Mouse (Mus musculus) ES-Bruce4 (cell line): ENCODE measurements around the gene Phactr1. TPM values are rescaled to one million over a fixed set of nuclear protein-coding genes. Genes with fewer than 3 reads are reported as not detected.

Experiments
- H3K27ac ChIP-seq: 2 replicates; pipeline ENCODE4 v1.5.1; 2012; ENCODE audit warnings: low read length, inconsistent platforms; ENCODE audit not compliant: insufficient read depth
- H3K27me3 ChIP-seq: 2 replicates; pipeline ENCODE4 v1.6.1; 2012; ENCODE audit warnings: mild to moderate bottlenecking, low read length, inconsistent platforms; ENCODE audit not compliant: control insufficient read depth, poor library complexity, insufficient read depth, severe bottlenecking
- H3K36me3 ChIP-seq: 2 replicates; pipeline ENCODE4 v1.6.1; 2012; ENCODE audit warnings: inconsistent platforms, mild to moderate bottlenecking, low read length, moderate library complexity; ENCODE audit not compliant: control insufficient read depth, poor library complexity, insufficient read depth, severe bottlenecking
- H3K4me1 ChIP-seq: one replicate; pipeline ENCODE4 v1.8.1; 2011; ENCODE audit warnings: low read length; ENCODE audit not compliant: control insufficient read depth, insufficient read depth
- H3K4me3 ChIP-seq: 2 replicates; pipeline ENCODE4 v1.5.1; 2011; ENCODE audit warnings: low read depth, mild to moderate bottlenecking, low read length
- H3K9ac ChIP-seq: 2 replicates; pipeline ENCODE4 v1.6.1; 2012; ENCODE audit warnings: low read depth, mild to moderate bottlenecking, inconsistent platforms; ENCODE audit not compliant: poor library complexity, severe bottlenecking
- H3K9me3 ChIP-seq: replicated peaks from 2 replicates; pipeline ENCODE4 v1.6.1; 2012; ENCODE audit warnings: mild to moderate bottlenecking, low read length, inconsistent platforms; ENCODE audit not compliant: control insufficient read depth, poor library complexity, insufficient read depth, severe bottlenecking
- CTCF ChIP-seq: IDR thresholded peaks from one replicate; pipeline ENCODE4 v1.8.1; 2011; ENCODE audit warnings: low read depth, low read length
- EP300 ChIP-seq: IDR thresholded peaks from 2 replicates; pipeline ENCODE4 v1.6.1; 2011; ENCODE audit warnings: low read depth, low read length; ENCODE audit not compliant: insufficient read depth
- POLR2A ChIP-seq: IDR thresholded peaks from one replicate; pipeline ENCODE4 v1.8.1; 2011; ENCODE audit warnings: low read length; ENCODE audit not compliant: insufficient read depth
- polyA plus RNA-seq: library from polyadenylated mRNA; stranded (reverse); fragments of >200 nt; gene quantifications from 2 replicates; pipeline ENCODE4 v1.2.4, GENCODE M21; 2011; ENCODE audit warnings: low read depth; ENCODE audit not compliant: missing spikeins, insufficient read depth, insufficient read length

Phactr1 gene
- polyA plus RNA-seq, 1 experiment: 0.96 TPM

- TF ChIP-seq CTCF (no peak), EP300 (no peak), POLR2A (no peak)
- Histone ChIP-seq H3K27me3 (no peaks in the 10 kb centered on the region; the same call in 1 of the 2 replicates), H3K9ac (no peak overlapping the region), H3K4me1 (no peaks in the 10 kb centered on the region), H3K4me3 (no peak overlapping the region), H3K9me3 (no peaks in the 10 kb centered on the region), H3K27ac (no peak overlapping the region), H3K36me3 (no peaks in the 10 kb centered on the region)
These were observed 207.3 kb downstream of the Phactr1 start for GRCm38 (mm10) chr13:42887701-42888100.

GRCm38 (mm10) chr13:42889516-42890474 lies 209.4 kb downstream of the Phactr1 start:
- H3K36me3 ChIP-seq: no peaks in the 10 kb centered on the region
- no peak overlapping the region for H3K4me3 ChIP-seq
- H3K9ac ChIP-seq: no peak overlapping the region
- TF ChIP-seq POLR2A (no peak), CTCF (no peak), EP300 (no peak)
- no peaks in the 10 kb centered on the region; the same call in 1 of the 2 replicates for H3K27me3 ChIP-seq
- no peaks in the 10 kb centered on the region for H3K4me1 ChIP-seq
- H3K9me3 ChIP-seq: no peaks in the 10 kb centered on the region
- no peak overlapping the region for H3K27ac ChIP-seq

GRCm38 (mm10) chr13:42890651-42891050 lies 210.2 kb downstream of the Phactr1 start:
- no peaks in the 10 kb centered on the region for H3K9me3 ChIP-seq
- no peaks in the 10 kb centered on the region; the same call in 1 of the 2 replicates for H3K27me3 ChIP-seq
- H3K9ac ChIP-seq: no peak overlapping the region
- TF ChIP-seq POLR2A (no peak), EP300 (no peak), CTCF (no peak)
- H3K4me1 ChIP-seq: no peaks in the 10 kb centered on the region
- no peaks in the 10 kb centered on the region for H3K36me3 ChIP-seq
- H3K4me3 ChIP-seq: no peak overlapping the region
- no peak overlapping the region for H3K27ac ChIP-seq

- Histone ChIP-seq H3K9ac (no peak overlapping the region), H3K27ac (no peak overlapping the region), H3K27me3 (no peaks in the 10 kb centered on the region; the same call in 1 of the 2 replicates), H3K4me1 (no peaks in the 10 kb centered on the region), H3K36me3 (no peaks in the 10 kb centered on the region), H3K4me3 (no peak overlapping the region), H3K9me3 (no peaks in the 10 kb centered on the region)
- no peak for TF ChIP-seq POLR2A
- no peak for TF ChIP-seq CTCF
- TF ChIP-seq EP300: no peak
These were observed 213.6 kb downstream of the Phactr1 start for GRCm38 (mm10) chr13:42894016-42894415.

- H3K36me3 ChIP-seq: no peaks in the 10 kb centered on the region
- TF ChIP-seq CTCF: no peak
- no peak for TF ChIP-seq POLR2A
- no peak for TF ChIP-seq EP300
- H3K9ac ChIP-seq: no peak overlapping the region
- no peak overlapping the region for H3K4me3 ChIP-seq
- H3K9me3 ChIP-seq: no peaks in the 10 kb centered on the region
- no peak overlapping the region for H3K27ac ChIP-seq
- H3K4me1 ChIP-seq: no peaks in the 10 kb centered on the region
- no peaks in the 10 kb centered on the region; the same call in 1 of the 2 replicates for H3K27me3 ChIP-seq
These were observed 214.2 kb downstream of the Phactr1 start for GRCm38 (mm10) chr13:42894598-42894997.

- TF ChIP-seq POLR2A (no peak), CTCF (no peak), EP300 (no peak)
- H3K36me3 ChIP-seq: no peaks in the 10 kb centered on the region
- H3K4me1 ChIP-seq: no peaks in the 10 kb centered on the region
- H3K9me3 ChIP-seq: no peaks in the 10 kb centered on the region
- H3K27ac ChIP-seq: no peak overlapping the region
- H3K27me3 ChIP-seq: no peaks in the 10 kb centered on the region; the same call in 1 of the 2 replicates
- H3K9ac ChIP-seq: no peak overlapping the region
- no peak overlapping the region for H3K4me3 ChIP-seq
These were observed 215.6 kb downstream of the Phactr1 start for GRCm38 (mm10) chr13:42895980-42896379.
